Mouse (Mus musculus) hindbrain, embryonic 15.5 days (tissue): Measurements from ENCODE around the gene Lrch3. TPM values are rescaled to one million over a fixed set of nuclear protein-coding genes. Genes with fewer than 3 reads are reported as not detected.
A peak's percentile ranks its signal among the peaks of the same experiment; 100 is the strongest.
"Not testable (repeated sequence)": the region's sequence is repeated elsewhere in the genome, so short reads cannot be mapped to it uniquely, and the experiment has no call there.

Source experiments
- ATAC-seq: fragments of 200-750 bp; cut with Nextera tagmentation; 2 replicates; pipeline ENCODE4 v1.8.0; 2017; ENCODE audit warnings: low read depth, moderate number of reproducible peaks, moderate TSS enrichment; ENCODE audit not compliant: low FRiP score
- H3K27ac ChIP-seq: fragments of 300-500 bp; sonication (generic); replicated peaks from 2 replicates; pipeline ENCODE4 v1.5.1; 2015; ENCODE audit warnings: mild to moderate bottlenecking, inconsistent platforms
- H3K27me3 ChIP-seq: fragments of 300-500 bp; sonication (generic); 2 replicates; pipeline ENCODE4 v1.6.1; 2015; ENCODE audit warnings: control low read depth, inconsistent platforms
- H3K36me3 ChIP-seq: fragments of 300-500 bp; sonication (generic); 2 replicates; pipeline ENCODE4 v1.6.1; 2015; ENCODE audit warnings: control low read depth, inconsistent platforms
- H3K4me1 ChIP-seq: fragments of 300-500 bp; sonication (generic); replicated peaks from 2 replicates; pipeline ENCODE4 v1.6.1; 2015; ENCODE audit warnings: control low read depth, inconsistent platforms
- H3K4me2 ChIP-seq: fragments of 300-500 bp; sonication (generic); 2 replicates; pipeline ENCODE4 v1.6.1; 2015; ENCODE audit warnings: moderate library complexity, mild to moderate bottlenecking, inconsistent platforms
- H3K4me3 ChIP-seq: fragments of 300-500 bp; sonication (generic); 2 replicates; pipeline ENCODE4 v1.5.1; 2015; ENCODE audit warnings: mild to moderate bottlenecking, inconsistent platforms
- H3K9ac ChIP-seq: fragments of 300-500 bp; sonication (generic); 2 replicates; pipeline ENCODE4 v1.6.1; 2015; ENCODE audit warnings: inconsistent platforms
- H3K9me3 ChIP-seq: fragments of 300-500 bp; sonication (generic); 2 replicates; pipeline ENCODE4 v1.6.1; 2016; ENCODE audit warnings: control low read depth, inconsistent platforms
- whole genome bisulfite sequencing: fragments of 180-500 bp; shearing (Covaris S2); methylation state at CpG from one replicate; pipeline ENCODE4 v1.1.7; 2015; 5-methylcytosine and 5-hydroxymethylcytosine counted together
- polyA plus RNA-seq: library from polyadenylated mRNA; unstranded; fragments of >200 nt; fragmentation: Nextera tagmentation; extraction: Ambion mirVana; gene quantifications from 2 replicates; pipeline ENCODE4 v1.2.1, GENCODE M21; 2015

Gene Lrch3
- 39.6 and 39.9 TPM in 2 replicates for polyA plus RNA-seq

- H3K27ac ChIP-seq = peak within 1 kb of the TSS; percentile 92
- H3K27me3 ChIP-seq = no peaks in the 10 kb centered on the region
- H3K4me3 ChIP-seq = peak within 1 kb of the TSS; percentile 87
- no peaks in the 10 kb centered on the region for H3K9me3 ChIP-seq
- H3K4me1 ChIP-seq = peaks cover 13% of the 10 kb centered on the region
- peak within 1 kb of the TSS; percentile 93 for H3K9ac ChIP-seq
- no peaks in the 10 kb centered on the region for H3K36me3 ChIP-seq
- peak; percentile 94 for ATAC-seq
- under 1% methylated on average over 80 of the region's 85 CpGs for WGBS
- peak within 1 kb of the TSS; percentile 87 for H3K4me2 ChIP-seq
Measured at GRCm38 (mm10) chr16:32913937-32914881, at the start of gene Lrch3. Lrch3 (plus strand) TSS chr16:32914100.

GRCm38 (mm10) chr16:32865401-32865800 is 48.5 kb upstream of the Lrch3 start:
- Histone ChIP-seq H3K4me2 (no peak overlapping the region), H3K9me3 (no peaks in the 10 kb centered on the region), H3K9ac (no peak overlapping the region), H3K4me1 (peaks cover 21% of the 10 kb centered on the region), H3K27ac (no peak overlapping the region), H3K27me3 (no peaks in the 10 kb centered on the region), H3K36me3 (0 out of 2 replicates have a peak, but pooled peaks cover 8% of the 10 kb centered on the region), H3K4me3 (no peak overlapping the region)
- ATAC-seq = no peak
- 89% methylated on average over 4 of the region's 4 CpGs for WGBS

GRCm38 (mm10) chr16:32866713-32867112 is 47.2 kb upstream of the Lrch3 start:
- Histone ChIP-seq H3K4me2 (peak overlapping the region; percentile 71), H3K27me3 (no peaks in the 10 kb centered on the region), H3K4me1 (peaks cover 21% of the 10 kb centered on the region), H3K9me3 (no peaks in the 10 kb centered on the region), H3K9ac (peak overlapping the region; percentile 84; the same call in 1 of the 2 replicates), H3K36me3 (0 out of 2 replicates have a peak, but pooled peaks cover 5% of the 10 kb centered on the region), H3K27ac (no peak overlapping the region), H3K4me3 (peak overlapping the region; percentile 75)
- 88% methylated on average over 5 of the region's 5 CpGs for WGBS
- ATAC-seq = no peak

DNA sequence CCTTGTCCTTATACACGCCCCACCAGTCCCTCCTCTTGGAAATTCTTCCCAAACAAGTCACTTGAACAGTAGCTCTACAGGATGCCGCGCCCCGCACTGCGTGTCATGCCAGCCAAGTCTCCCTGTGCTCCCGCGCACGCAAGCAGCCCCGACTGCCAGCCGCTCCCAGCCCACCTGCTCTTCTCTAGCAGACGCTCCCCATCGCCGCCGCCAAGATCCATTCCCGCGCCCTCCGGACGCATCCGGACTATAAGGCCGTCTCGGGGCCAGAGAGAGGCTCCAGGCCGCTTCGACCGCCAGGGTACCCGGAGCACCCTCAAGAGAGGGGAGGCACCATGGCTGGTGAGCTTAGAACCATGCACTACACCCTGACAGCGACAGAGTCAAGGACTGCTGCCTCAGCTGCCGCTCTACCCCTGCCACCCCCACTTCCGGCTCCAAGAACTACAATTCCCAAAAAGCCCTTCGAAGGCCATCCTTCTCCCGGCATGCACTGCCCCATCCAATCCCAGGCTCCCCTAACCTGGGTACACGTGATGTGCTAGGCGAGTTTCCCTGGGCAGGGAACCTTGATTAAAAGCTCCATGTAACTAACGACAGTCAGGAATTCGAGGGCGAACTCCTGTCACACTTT is 45.9 kb upstream of the Lrch3 start:
- Histone ChIP-seq H3K27me3 (no peaks in the 10 kb centered on the region), H3K4me3 (peak overlapping the region; percentile 75), H3K9ac (peak overlapping the region; percentile 84), H3K36me3 (0 out of 2 replicates have a peak, but pooled peaks cover 5% of the 10 kb centered on the region), H3K4me1 (peaks cover 21% of the 10 kb centered on the region), H3K9me3 (no peaks in the 10 kb centered on the region), H3K4me2 (peak overlapping the region; percentile 71), H3K27ac (peak overlapping the region; percentile 91)
- peak; percentile 99 for ATAC-seq
- under 1% methylated on average over 35 of the region's 35 CpGs for WGBS

GRCm38 (mm10) chr16:32870231-32870630 is 43.7 kb upstream of the Lrch3 start:
- no peak overlapping the region for H3K4me3 ChIP-seq
- H3K4me2 ChIP-seq = no peak overlapping the region
- no peaks in the 10 kb centered on the region for H3K9me3 ChIP-seq
- no peak for ATAC-seq
- H3K27me3 ChIP-seq = no peaks in the 10 kb centered on the region
- WGBS = 67% methylated on average over 5 of the region's 5 CpGs
- no peaks in the 10 kb centered on the region for H3K36me3 ChIP-seq
- H3K27ac ChIP-seq = no peak overlapping the region
- H3K9ac ChIP-seq = no peak overlapping the region
- H3K4me1 ChIP-seq = peaks cover 21% of the 10 kb centered on the region

DNA sequence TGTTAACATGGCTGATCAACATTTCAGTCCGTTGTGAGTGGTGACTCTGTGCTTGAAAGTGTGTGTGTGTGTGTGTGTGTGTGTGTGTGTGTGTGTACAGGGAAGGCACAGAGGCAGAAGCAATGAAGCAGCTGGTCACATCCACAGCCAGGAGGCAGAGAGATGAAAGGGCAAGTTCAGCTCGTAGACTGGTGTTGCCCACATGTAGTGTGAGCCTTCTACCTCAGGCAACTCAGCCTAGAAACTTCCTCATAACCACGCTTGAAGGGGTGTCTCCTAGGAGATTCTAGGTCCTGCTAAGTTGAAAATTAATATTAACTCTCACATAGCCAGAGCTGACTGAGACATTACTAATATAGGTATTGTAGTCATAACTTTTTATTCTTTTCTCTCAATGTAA is 40.5 kb upstream of the Lrch3 start:
- Histone ChIP-seq H3K9ac (no peak overlapping the region), H3K9me3 (no peaks in the 10 kb centered on the region), H3K4me1 (peaks cover 15% of the 10 kb centered on the region), H3K36me3 (no peaks in the 10 kb centered on the region), H3K4me3 (no peak overlapping the region), H3K27me3 (no peaks in the 10 kb centered on the region), H3K27ac (no peak overlapping the region), H3K4me2 (no peak overlapping the region)
- WGBS = 53% methylated on average over 3 of the region's 3 CpGs
- no peak for ATAC-seq

GRCm38 (mm10) chr16:32875281-32875680 is 38.6 kb upstream of the Lrch3 start:
- ATAC-seq, H3K4me3 ChIP-seq, H3K4me2 ChIP-seq, H3K36me3 ChIP-seq, H3K27ac ChIP-seq, H3K9me3 ChIP-seq, H3K27me3 ChIP-seq, H3K9ac ChIP-seq: not testable (repeated sequence)
- WGBS = 59% methylated on average over 1 of the region's 1 CpGs
- H3K4me1 ChIP-seq = peaks cover 27% of the 10 kb centered on the region

GRCm38 (mm10) chr16:32875847-32876246 is 38.1 kb upstream of the Lrch3 start:
- no peak for ATAC-seq
- H3K4me1 ChIP-seq = peaks cover 32% of the 10 kb centered on the region
- H3K4me2 ChIP-seq = no peak overlapping the region
- no peak overlapping the region for H3K9ac ChIP-seq
- no peak overlapping the region for H3K27ac ChIP-seq
- H3K36me3 ChIP-seq = no peaks in the 10 kb centered on the region
- no peak overlapping the region for H3K4me3 ChIP-seq
- H3K27me3 ChIP-seq = no peaks in the 10 kb centered on the region
- H3K9me3 ChIP-seq = no peaks in the 10 kb centered on the region
- 95% methylated on average over 3 of the region's 3 CpGs for WGBS

GRCm38 (mm10) chr16:32876831-32877230 is 37.1 kb upstream of the Lrch3 start:
- 33% methylated on average over 9 of the region's 9 CpGs for WGBS
- Histone ChIP-seq H3K27ac (no peak overlapping the region), H3K9ac (peak overlapping the region; percentile 91), H3K4me2 (peak overlapping the region; percentile 86), H3K9me3 (no peaks in the 10 kb centered on the region), H3K27me3 (no peaks in the 10 kb centered on the region), H3K36me3 (no peaks in the 10 kb centered on the region), H3K4me1 (peaks cover 35% of the 10 kb centered on the region), H3K4me3 (peak overlapping the region; percentile 98)
- ATAC-seq = no peak

DNA sequence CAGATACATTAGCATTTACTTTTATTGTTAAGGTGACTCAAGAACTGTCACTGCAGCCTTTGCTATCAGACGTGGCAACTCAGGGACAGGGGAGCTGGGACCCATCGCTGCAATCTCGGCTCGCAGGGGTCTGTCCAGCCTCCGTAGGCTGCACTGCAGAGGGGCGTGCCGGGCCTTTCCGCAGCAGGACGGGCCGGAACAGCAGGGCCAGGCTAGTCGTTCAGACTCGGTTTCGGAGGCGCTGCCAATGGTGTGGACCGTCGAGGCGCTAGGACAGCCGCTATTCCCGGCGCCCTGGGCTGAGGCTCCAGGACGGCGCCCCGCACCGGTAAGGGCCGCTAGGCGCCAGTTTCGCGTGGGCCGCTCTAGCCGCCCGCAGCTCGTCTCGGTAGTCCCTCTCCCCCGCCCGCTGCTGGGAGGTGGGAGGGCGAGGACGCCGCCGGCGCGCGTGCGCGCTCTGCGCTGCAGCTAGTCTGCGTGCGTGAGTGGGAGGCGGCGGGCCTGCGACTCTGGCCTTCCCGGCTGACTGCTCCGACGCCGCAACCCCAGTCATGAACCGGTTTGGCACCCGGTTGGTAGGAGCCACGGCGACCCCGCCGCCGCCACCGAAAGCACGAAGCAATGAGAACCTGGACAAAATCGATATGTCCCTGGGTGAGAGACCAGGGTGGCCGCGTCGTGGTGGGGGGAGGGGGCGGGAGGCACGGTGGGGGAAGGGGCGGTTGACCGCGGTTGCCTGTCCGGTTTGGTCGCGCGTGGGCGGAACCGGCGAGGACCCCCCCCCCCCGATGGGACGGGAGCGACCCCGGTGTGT is 36.4 kb upstream of the Lrch3 start, which contains the start of the genes Fyttd1 and Rubcn:
Fyttd1 (plus strand) TSS at position 158 of the 814 bp plus-strand sequence.
Rubcn (minus strand) TSS at position 424 of the 814 bp plus-strand sequence.
- peak within 1 kb of the TSS; percentile 87 for H3K27ac ChIP-seq
- no peaks in the 10 kb centered on the region for H3K9me3 ChIP-seq
- under 1% methylated on average over 61 of the region's 83 CpGs for WGBS
- H3K36me3 ChIP-seq = no peaks in the 10 kb centered on the region
- no peaks in the 10 kb centered on the region for H3K27me3 ChIP-seq
- H3K4me1 ChIP-seq = peaks cover 37% of the 10 kb centered on the region
- H3K4me2 ChIP-seq = peak within 1 kb of the TSS; percentile 86
- peak within 1 kb of the TSS; percentile 98 for H3K4me3 ChIP-seq
- ATAC-seq = peak; percentile 98
- peak within 1 kb of the TSS; percentile 91 for H3K9ac ChIP-seq

DNA sequence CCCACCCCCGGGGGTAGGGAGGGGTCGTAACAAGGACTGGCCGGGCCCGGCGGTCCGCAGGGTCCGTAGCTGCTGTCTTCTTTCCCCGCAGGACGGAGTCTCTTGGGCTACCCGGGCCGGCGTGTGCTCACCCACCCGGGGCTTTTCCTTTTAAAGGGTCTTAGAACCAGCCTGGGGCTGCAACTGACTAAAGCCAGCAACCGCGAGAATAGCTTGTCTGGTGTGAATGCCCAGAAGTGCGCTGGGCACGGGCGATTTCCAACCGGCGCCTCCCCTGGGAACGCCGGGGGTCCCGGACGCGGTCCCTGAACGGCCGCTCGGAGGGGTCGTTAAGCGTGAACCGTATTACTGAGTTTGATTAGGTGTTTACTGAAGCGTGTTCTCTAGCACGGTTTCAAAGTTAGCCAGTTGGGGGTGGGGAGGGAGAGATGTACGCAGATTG is 35.7 kb upstream of the Lrch3 start:
- WGBS = under 1% methylated on average over 33 of the region's 34 CpGs

More for the DNA sequence above, 35.7 kb upstream of the Lrch3 start:
- Histone ChIP-seq H3K4me1 (peaks cover 37% of the 10 kb centered on the region), H3K4me2 (peak overlapping the region; percentile 86), H3K9ac (peak overlapping the region; percentile 91), H3K9me3 (no peaks in the 10 kb centered on the region), H3K36me3 (no peaks in the 10 kb centered on the region), H3K27me3 (no peaks in the 10 kb centered on the region), H3K4me3 (peak overlapping the region; percentile 98), H3K27ac (peak overlapping the region; percentile 87)
- peak; percentile 40 for ATAC-seq
